Mouse (Mus musculus) liver, embryonic 11.5 days (tissue): ENCODE measurements around the gene Abcd2. TPM values are rescaled to one million over a fixed set of nuclear protein-coding genes. Genes with fewer than 3 reads are reported as not detected.

ENCODE experiments used
- ATAC-seq: fragments of 200-750 bp; cut with Nextera tagmentation; replicated peaks from 2 replicates; pipeline ENCODE4 v1.8.0; 2017; ENCODE audit warnings: moderate number of reproducible peaks, mild to moderate bottlenecking, moderate TSS enrichment, moderate library complexity; ENCODE audit not compliant: low FRiP score
- DNase-seq: peaks from one replicate; pipeline ENCODE4 v3.0.0-alpha.2; 2017; ENCODE audit warnings: low spot score
- H3K27ac ChIP-seq: fragments of 300-500 bp; sonication (generic); 2 replicates; pipeline ENCODE4 v1.5.1; 2014; ENCODE audit warnings: mild to moderate bottlenecking, low read depth, low read length, control low read depth
- H3K27me3 ChIP-seq: fragments of 300-500 bp; sonication (generic); replicated peaks from 2 replicates; pipeline ENCODE4 v1.6.1; 2014; ENCODE audit warnings: low read length, mixed read lengths; ENCODE audit not compliant: control insufficient read depth, insufficient read depth
- H3K36me3 ChIP-seq: fragments of 300-500 bp; sonication (generic); 2 replicates; pipeline ENCODE4 v1.6.1; 2014; ENCODE audit warnings: mild to moderate bottlenecking, low read length, moderate library complexity, mixed read lengths; ENCODE audit not compliant: control insufficient read depth, insufficient read depth
- H3K4me1 ChIP-seq: fragments of 300-500 bp; sonication (generic); replicated peaks from 2 replicates; pipeline ENCODE4 v1.6.1; 2014; ENCODE audit warnings: low read length, mixed read lengths; ENCODE audit not compliant: control insufficient read depth, insufficient read depth
- H3K4me2 ChIP-seq: fragments of 300-500 bp; sonication (generic); 2 replicates; pipeline ENCODE4 v1.6.1; 2014; ENCODE audit warnings: mild to moderate bottlenecking, control low read depth, moderate library complexity
- H3K4me3 ChIP-seq: fragments of 300-500 bp; sonication (generic); 2 replicates; pipeline ENCODE4 v1.5.1; 2014; ENCODE audit warnings: low read depth, low read length, control low read depth
- H3K9ac ChIP-seq: fragments of 300-500 bp; sonication (generic); 2 replicates; pipeline ENCODE4 v1.6.1; 2014; ENCODE audit warnings: low read depth, low read length, control low read depth
- H3K9me3 ChIP-seq: fragments of 300-500 bp; sonication (generic); 2 replicates; pipeline ENCODE4 v1.6.1; 2016; ENCODE audit warnings: low read length, inconsistent platforms, mixed read lengths; ENCODE audit not compliant: control insufficient read depth
- WGBS: fragments of 180-500 bp; shearing (Covaris S2); extraction: QIAGEN DNeasy Blood & Tissue Kit; methylation state at CpG from one replicate; pipeline ENCODE4 v1.1.7; 2014; 5-methylcytosine and 5-hydroxymethylcytosine counted together
- polyA plus RNA-seq: library from polyadenylated mRNA; unstranded; fragments of >200 nt; fragmentation: Nextera tagmentation; extraction: Ambion mirVana; gene quantifications from 2 replicates; pipeline ENCODE4 v1.2.1, GENCODE M21; 2014

The Abcd2 gene
- polyA plus RNA-seq, 1 experiment from 2014 or later = 2.9 TPM

GRCm38 (mm10) chr15:91112555-91113209 is 78.9 kb downstream of the Abcd2 start:
- Histone ChIP-seq H3K27ac (no peak overlapping the region), H3K9me3 (no peaks in the 10 kb centered on the region), H3K4me2 (no peak overlapping the region), H3K9ac (no peak overlapping the region), H3K27me3 (no peaks in the 10 kb centered on the region), H3K4me1 (no peaks in the 10 kb centered on the region), H3K4me3 (no peak overlapping the region), H3K36me3 (no peaks in the 10 kb centered on the region)
- DNase-seq (no peak), ATAC-seq (no peak)
- 74% methylated on average over 7 of the region's 7 CpGs for WGBS

- no peak for DNase-seq
- Histone ChIP-seq H3K9ac (no peak overlapping the region), H3K4me1 (no peaks in the 10 kb centered on the region), H3K4me2 (no peak overlapping the region), H3K9me3 (no peaks in the 10 kb centered on the region), H3K36me3 (no peaks in the 10 kb centered on the region), H3K4me3 (no peak overlapping the region), H3K27me3 (no peaks in the 10 kb centered on the region), H3K27ac (no peak overlapping the region)
- ATAC-seq = no peak
- WGBS = 88% methylated on average over 5 of the region's 5 CpGs
These were observed 83.4 kb downstream of the Abcd2 start for GRCm38 (mm10) chr15:91108102-91108659.

- 61% methylated on average over 3 of the region's 3 CpGs for WGBS
- no peak overlapping the region for H3K27ac ChIP-seq
- H3K27me3 ChIP-seq = no peaks in the 10 kb centered on the region
- no peak for ATAC-seq
- DNase-seq = no peak
- H3K36me3 ChIP-seq = no peaks in the 10 kb centered on the region
- no peaks in the 10 kb centered on the region for H3K9me3 ChIP-seq
- no peak overlapping the region for H3K9ac ChIP-seq
- no peak overlapping the region for H3K4me3 ChIP-seq
- no peaks in the 10 kb centered on the region for H3K4me1 ChIP-seq
- no peak overlapping the region for H3K4me2 ChIP-seq
These were observed 86.7 kb downstream of the Abcd2 start for GRCm38 (mm10) chr15:91104934-91105333.

GRCm38 (mm10) chr15:91104276-91104675 is 87.3 kb downstream of the Abcd2 start:
- Histone ChIP-seq H3K27ac (no peak overlapping the region), H3K4me2 (no peak overlapping the region), H3K9ac (no peak overlapping the region), H3K4me1 (no peaks in the 10 kb centered on the region), H3K36me3 (no peaks in the 10 kb centered on the region), H3K27me3 (no peaks in the 10 kb centered on the region), H3K4me3 (no peak overlapping the region), H3K9me3 (no peaks in the 10 kb centered on the region)
- WGBS = 82% methylated on average over 1 of the region's 1 CpGs
- ATAC-seq (no peak), DNase-seq (no peak)

- 63% methylated on average over 14 of the region's 14 CpGs for WGBS
- H3K9me3 ChIP-seq = no peaks in the 10 kb centered on the region
- DNase-seq (no peak), ATAC-seq (no peak)
- no peaks in the 10 kb centered on the region for H3K4me1 ChIP-seq
- H3K27ac ChIP-seq = no peak overlapping the region
- H3K27me3 ChIP-seq = no peaks in the 10 kb centered on the region
- no peak overlapping the region for H3K4me3 ChIP-seq
- no peak overlapping the region for H3K9ac ChIP-seq
- H3K4me2 ChIP-seq = no peak overlapping the region
- no peaks in the 10 kb centered on the region for H3K36me3 ChIP-seq
These were observed 87.8 kb downstream of the Abcd2 start for GRCm38 (mm10) chr15:91103814-91104213.

- no peaks in the 10 kb centered on the region for H3K4me1 ChIP-seq
- H3K36me3 ChIP-seq = no peaks in the 10 kb centered on the region
- H3K4me3 ChIP-seq = no peak overlapping the region
- DNase-seq (no peak), ATAC-seq (no peak)
- H3K9ac ChIP-seq = no peak overlapping the region
- no peaks in the 10 kb centered on the region for H3K27me3 ChIP-seq
- WGBS = 81% methylated on average over 8 of the region's 8 CpGs
- H3K27ac ChIP-seq = no peak overlapping the region
- no peak overlapping the region for H3K4me2 ChIP-seq
- H3K9me3 ChIP-seq = no peaks in the 10 kb centered on the region
These were observed 88.3 kb downstream of the Abcd2 start for GRCm38 (mm10) chr15:91103305-91103704.

GRCm38 (mm10) chr15:91096606-91097005 is 95.0 kb downstream of the Abcd2 start:
- ATAC-seq = no peak
- H3K4me2 ChIP-seq = no peak overlapping the region
- H3K4me3 ChIP-seq = no peak overlapping the region
- no peaks in the 10 kb centered on the region for H3K4me1 ChIP-seq
- no peaks in the 10 kb centered on the region for H3K36me3 ChIP-seq
- H3K9me3 ChIP-seq = no peaks in the 10 kb centered on the region
- no peak overlapping the region for H3K27ac ChIP-seq
- H3K27me3 ChIP-seq = no peaks in the 10 kb centered on the region
- no peak for DNase-seq
- H3K9ac ChIP-seq = no peak overlapping the region
- WGBS = 79% methylated on average over 6 of the region's 6 CpGs

Other genes with a start within 250 kb of the Abcd2 start
- gene Kif21a, start 141.9 kb downstream of the Abcd2 start, polyA plus RNA-seq = 3.6 and 4.1 TPM in 2 replicates
- gene CN725425, start 7.7 kb upstream of the Abcd2 start, polyA plus RNA-seq = not detected in 2 replicates